Mouse (Mus musculus): ENCODE results near the gene Tmem256. TPM values are rescaled to one million over a fixed set of nuclear protein-coding genes. Genes with fewer than 3 reads are reported as not detected.

Tmem256 gene
- 100 to 1,000 TPM; 145 TPM for total RNA-seq (2021)
- long read RNA-seq, experiment 1, transcript Tmem256-201 (4 exons, 492 nt) = major isoform, 8 of 14 reads
- long read RNA-seq, experiment 1, partial matches to known transcripts = 0 of 14 reads
- long read RNA-seq, experiment 1, other reads (novel, unspliced or antisense) = 2 of 14 reads
- long read RNA-seq, experiment 2, transcript Tmem256-203 (4 exons, 421 nt) = minor isoform, 24 of 70 reads
- long read RNA-seq, experiment 2, transcript Tmem256-201 (4 exons, 492 nt) = major isoform, 45 of 70 reads
- long read RNA-seq, experiment 2, partial matches to known transcripts = 0 of 70 reads
- long read RNA-seq, experiment 2, other reads (novel, unspliced or antisense) = 1 of 70 reads

- DNase-seq (ENCODE audit: low spot score in 2 of 2) = peak; percentile 86 to 90
These were observed at the start of gene Tmem256 for GRCm38 (mm10) chr11:69837952-69838713. TSS of gene Tmem256 (plus strand) at chr11:69838514.

- no peak for DNase-seq (ENCODE audit: low spot score in 2 of 2)
These were observed 48.9 kb upstream of the Tmem256 start for GRCm38 (mm10) chr11:69789431-69789830.

GRCm38 (mm10) chr11:69791420-69791819, 46.9 kb upstream of the Tmem256 start:
- no peak for DNase-seq (ENCODE audit: low spot score in 2 of 2)

GRCm38 (mm10) chr11:69793429-69793828, 44.9 kb upstream of the Tmem256 start:
- no peak for DNase-seq (ENCODE audit: low spot score in 2 of 2)

- DNase-seq (ENCODE audit: low spot score in 2 of 2) = peak; percentile 84 to 86
These were observed 42.9 kb upstream of the Tmem256 start, which contains the start of gene Chrnb1 for GRCm38 (mm10) chr11:69795168-69795982. TSS of gene Chrnb1 (minus strand) at chr11:69795943.

GRCm38 (mm10) chr11:69795983-69796435, 42.3 kb upstream of the Tmem256 start:
- no peak for DNase-seq (ENCODE audit: low spot score in 2 of 2)

GRCm38 (mm10) chr11:69797924-69798323, 40.4 kb upstream of the Tmem256 start:
- DNase-seq (ENCODE audit: low spot score in 2 of 2) = no peak

- no peak for DNase-seq (ENCODE audit: low spot score in 2 of 2)
These were observed 38.7 kb upstream of the Tmem256 start for GRCm38 (mm10) chr11:69799394-69800137.

GRCm38 (mm10) chr11:69800138-69800391, 38.2 kb upstream of the Tmem256 start:
- DNase-seq (ENCODE audit: low spot score in 2 of 2) = no peak

GRCm38 (mm10) chr11:69800392-69801197, 37.7 kb upstream of the Tmem256 start:
- DNase-seq (ENCODE audit: low spot score in 2 of 2) = peak in 1 of 2 experiments; percentile 65

GRCm38 (mm10) chr11:69801379-69801977, 36.8 kb upstream of the Tmem256 start, which contains the start of gene Fgf11:
TSS of gene Fgf11 (minus strand) at chr11:69801857.
- no peak for DNase-seq (ENCODE audit: low spot score in 2 of 2)

GRCm38 (mm10) chr11:69802648-69803105, 35.6 kb upstream of the Tmem256 start:
- DNase-seq (ENCODE audit: low spot score in 2 of 2) = peak; percentile 87 to 89

- DNase-seq (ENCODE audit: low spot score in 2 of 2) = no peak
These were observed 35.0 kb upstream of the Tmem256 start for GRCm38 (mm10) chr11:69803328-69803727.

GRCm38 (mm10) chr11:69803786-69804651, 34.3 kb upstream of the Tmem256 start:
- DNase-seq (ENCODE audit: low spot score in 2 of 2) = peak; percentile 78 to 82

- peak in 1 of 2 experiments; percentile 23 for DNase-seq (ENCODE audit: low spot score in 2 of 2)
These were observed 33.7 kb upstream of the Tmem256 start for GRCm38 (mm10) chr11:69804652-69804940.

- no peak for DNase-seq (ENCODE audit: low spot score in 2 of 2)
These were observed 33.1 kb upstream of the Tmem256 start, which contains the start of gene Tmem102 for GRCm38 (mm10) chr11:69804972-69805909. TSS of gene Tmem102 (minus strand) at chr11:69805624.

- no peak for DNase-seq (ENCODE audit: low spot score in 2 of 2)
These were observed 31.9 kb upstream of the Tmem256 start for GRCm38 (mm10) chr11:69806378-69806777.

Data from adrenal gland, adult 18-20 months (tissue).